Mouse (Mus musculus) monocyte, adult 2 months (primary cell): ENCODE results near the gene Lars2.

ENCODE experiments used
- DNase-seq, 2 experiments: peaks; one replicate each; pipeline ENCODE4 v3.0.0; 2022; ENCODE audit warnings: low spot score in 2 of 2, low read depth in 1 of 2

Gene Lars2

DNA sequence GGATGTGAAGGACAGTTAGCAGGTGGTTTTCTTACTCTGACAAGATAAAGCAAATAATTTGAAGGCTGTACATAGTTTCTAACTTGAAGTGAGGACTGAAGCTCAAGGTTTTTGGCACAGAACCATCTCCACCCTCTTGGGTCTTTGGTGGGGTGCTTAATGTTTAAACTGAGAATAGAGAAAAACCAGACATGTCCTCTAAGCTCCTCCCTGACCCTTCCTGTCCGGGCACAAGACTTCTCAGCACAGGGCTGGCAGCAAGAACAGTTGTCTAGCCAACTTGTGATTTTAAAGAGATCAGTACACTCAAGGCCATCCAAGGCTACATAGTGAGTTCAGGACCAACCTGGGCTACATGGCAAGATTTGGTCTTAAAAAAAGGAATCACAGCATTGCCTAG, 138.9 kb downstream of the Lars2 start:
- DNase-seq: no peak

DNA sequence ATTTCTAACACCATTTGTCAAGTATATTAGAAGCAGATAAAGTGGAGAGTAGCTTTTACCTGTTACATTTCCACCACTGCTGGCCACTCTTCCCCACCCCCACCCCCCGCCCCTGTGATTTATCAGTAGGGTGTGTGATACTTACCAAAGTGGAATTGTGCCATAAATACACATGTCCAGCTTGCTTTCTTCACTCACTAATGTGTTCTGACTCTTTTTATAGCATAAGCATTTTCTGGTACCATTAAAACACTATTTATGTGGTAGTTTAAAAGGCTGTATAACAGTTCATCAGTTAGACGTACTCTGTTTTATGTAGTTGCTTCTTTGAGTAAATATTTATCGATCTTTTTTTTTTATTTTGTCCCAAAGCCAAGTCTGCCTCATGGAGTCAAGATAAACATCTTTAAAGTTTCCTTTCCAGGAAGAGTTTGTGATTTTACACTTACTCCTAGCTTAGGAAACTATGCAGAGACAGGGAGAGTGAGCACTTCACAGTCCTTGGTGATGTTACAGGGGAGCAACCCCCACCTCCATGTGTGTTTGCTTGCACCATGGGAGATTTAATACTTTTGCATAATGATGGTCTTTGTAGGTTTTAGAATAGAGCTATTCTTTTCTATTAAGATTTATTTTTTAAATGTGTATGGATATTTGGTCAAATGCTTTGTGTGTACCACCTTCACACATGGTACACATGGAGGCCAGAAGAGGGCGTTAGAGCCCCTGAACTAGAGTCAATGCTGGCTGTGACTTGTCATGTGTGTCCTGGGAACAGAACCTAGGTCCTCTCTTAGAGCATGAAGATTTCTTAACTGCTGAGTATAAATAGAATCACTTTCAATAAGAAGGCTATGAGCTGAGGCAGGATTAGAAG, 139.8 kb downstream of the Lars2 start:
- DNase-seq: no peak

DNA sequence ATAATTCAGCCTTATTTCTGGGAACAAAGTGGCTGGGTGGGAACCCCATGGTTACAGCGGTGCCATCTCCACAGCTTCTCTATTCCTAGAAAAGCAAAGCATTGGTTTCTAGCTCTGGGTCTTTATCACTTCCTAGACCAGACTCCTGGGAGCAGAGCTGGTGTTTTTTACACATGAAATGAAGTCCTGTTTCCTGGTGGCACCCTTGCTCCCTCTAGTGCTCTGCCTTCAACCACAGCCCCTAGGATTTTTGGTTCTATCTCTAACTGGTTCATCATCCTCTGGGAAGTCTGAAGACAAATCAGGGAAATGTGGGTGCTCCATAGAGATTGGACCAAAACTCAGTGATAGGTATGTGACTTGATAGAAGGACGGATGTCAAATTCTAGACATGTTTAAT, 140.7 kb downstream of the Lars2 start:
- DNase-seq: no peak

DNA sequence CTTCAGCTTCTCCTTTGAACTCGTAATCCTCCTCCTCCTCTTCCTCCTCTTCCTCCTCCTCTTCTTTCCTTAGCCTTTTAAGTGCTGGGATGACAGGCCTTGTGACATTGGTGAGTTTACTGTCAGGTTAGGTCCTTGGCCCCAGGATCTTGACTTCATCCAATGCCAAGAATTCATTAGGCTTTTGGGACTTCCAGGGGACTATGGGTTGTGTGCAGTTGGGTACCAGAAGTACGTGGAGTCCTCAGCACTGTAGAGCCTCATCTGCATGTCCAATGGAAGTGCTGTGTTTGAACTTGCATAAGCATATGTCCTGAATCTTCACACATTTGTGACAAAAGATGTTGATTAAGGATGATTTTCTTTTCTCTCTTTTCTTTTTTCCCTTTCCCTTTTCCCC, 142.3 kb downstream of the Lars2 start:
- DNase-seq: no peak

DNA sequence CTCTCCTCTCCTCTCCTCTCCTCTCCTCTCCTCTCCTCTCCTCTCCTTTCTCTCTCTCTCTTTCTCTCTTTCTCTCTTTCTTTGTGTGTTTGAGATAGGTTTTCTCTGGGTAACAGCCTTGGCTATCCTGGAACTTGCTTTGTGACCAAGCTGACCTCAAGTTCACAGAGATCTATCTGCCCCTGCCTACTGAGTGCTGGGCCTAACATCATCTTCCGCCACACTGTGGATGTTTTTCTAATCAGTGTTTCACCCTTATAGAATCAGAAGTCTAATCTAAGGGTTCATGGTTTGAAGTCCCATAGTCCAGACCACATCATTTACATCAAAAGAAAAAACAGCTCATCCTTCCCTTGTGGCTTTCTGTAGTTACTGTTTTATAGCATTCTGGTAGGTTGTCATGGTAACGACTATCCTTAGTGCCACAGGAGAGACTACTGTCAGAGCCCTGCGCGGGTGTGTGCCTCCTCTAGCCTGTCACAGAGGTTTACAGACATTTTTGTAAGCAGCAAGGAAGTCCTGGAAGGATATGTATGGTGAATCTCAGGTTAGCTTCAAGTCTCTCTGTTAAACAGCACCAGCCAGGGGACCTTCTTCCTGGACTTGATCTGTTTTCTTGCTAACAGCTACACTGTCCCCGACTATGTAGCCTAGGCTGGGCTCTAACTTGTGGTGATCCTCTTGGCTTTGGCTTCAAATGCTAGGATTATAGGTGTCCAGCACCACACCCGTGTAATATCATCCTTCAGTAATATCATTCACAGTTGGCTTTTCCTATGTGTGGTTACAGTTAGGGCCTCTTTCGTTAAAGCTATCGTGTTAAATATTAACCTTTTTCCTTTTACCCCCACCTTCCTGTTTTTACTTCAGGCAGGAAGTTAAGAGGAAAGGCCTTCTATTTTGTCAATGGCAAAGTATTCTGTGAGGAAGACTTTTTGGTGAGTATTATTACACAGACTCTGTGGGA, 143.2 kb downstream of the Lars2 start:
- no peak for DNase-seq

DNA sequence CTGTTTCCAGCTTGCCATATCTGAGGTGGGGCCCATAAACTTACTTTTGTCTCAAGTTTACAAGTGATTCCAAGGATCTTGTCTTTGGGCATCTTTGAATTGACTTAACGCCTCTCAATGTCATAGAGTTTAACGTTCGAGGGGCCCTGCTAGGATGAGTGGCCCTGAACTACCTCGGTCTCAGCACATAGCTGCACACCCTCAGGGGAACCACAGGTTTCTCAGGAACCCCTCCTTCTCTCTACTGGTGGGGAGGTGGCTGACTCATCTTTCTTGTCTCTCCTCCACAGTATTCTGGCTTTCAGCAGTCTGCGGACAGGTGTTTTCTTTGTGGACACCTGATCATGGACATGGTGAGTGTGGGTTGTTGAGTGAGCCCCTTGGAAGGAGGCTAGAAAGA, 144.2 kb downstream of the Lars2 start:
- DNase-seq: no peak
